Mouse (Mus musculus): ENCODE measurements at regions not wholly inside any gene's neighbourhood (a gene's known extent, or its start where the extent isn't known, plus 50 kb on each side); places are given as distances from the start of the nearest gene placed in this dataset.

DNA sequence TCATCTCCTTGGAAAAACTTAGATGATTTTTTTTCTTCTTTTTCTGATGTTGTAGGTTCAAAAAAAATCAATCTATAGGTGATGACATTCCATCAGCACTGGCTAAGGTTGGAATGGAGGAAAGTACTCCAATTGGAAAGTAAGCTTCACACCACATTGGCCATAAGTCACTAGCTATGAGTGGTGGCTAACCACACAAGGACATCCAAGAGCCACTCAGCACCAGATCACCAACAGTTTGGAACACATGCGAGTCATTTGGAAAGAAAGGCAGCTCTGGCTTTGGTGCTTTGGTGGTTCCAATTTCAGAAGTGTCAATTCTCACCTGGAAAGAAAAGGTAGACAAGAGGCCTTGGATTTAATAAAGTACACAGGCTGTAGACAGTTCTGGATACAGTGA, 442.5 kb upstream of the Sel1l start:
- DNase-seq = no peak

DNA sequence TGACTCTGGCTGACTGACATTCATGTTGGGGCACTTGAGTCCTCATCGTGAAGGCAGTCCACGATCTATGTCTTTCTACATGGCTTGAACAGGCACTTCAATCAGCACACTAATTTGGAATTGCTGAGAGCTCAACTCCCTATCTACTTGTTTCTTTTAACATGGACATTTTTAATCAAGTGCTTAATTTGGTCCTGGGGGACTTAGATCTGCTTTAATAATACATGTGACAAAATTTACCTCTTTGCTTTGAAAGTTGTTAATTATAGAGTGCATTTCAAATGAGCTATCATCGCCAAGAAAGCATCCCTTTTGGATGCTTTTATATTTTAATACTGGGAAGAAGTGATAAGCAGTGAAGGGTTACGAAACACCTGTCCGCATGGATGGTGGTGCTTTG, 436.6 kb upstream of the Sel1l start:
- DNase-seq = no peak

DNA sequence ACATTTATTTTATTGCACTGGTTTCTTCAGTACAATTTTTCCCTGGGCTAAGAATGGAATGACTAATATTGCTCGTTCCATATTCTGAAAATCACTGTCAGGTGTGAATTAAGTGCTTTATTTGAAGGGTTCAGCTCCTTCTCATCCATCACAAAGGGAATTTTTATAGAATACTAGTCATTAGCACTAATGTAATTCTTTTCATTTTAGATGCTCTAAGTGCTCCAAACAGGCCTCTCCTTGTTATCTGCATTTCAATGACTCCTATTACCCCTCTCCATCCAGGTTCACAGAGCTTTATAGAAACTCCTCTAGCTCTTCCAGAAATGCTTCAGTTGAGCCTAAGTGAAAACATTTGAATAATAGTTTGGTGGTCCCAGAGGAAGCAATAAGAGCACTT, 431.5 kb upstream of the Sel1l start:
- no peak for DNase-seq

DNA sequence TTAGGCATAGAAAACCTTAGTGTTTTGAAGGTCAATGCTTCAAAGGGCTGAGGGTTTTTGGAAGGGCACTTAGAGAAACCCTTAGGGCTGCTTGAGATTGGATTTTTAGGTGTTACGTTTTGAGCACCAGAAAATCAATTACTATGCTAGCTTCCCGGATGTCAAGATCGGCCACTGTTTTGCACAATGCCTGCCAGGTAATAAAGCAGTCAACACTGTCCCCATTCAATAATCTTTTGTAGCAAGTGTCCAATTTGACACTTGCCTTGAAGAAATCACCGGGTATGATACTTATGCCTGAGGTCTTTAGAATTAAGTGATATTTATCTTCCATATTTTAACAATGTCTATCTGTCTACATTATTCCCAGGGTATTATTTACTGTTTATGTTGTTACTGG, 403.0 kb upstream of the Sel1l start:
- DNase-seq = no peak

DNA sequence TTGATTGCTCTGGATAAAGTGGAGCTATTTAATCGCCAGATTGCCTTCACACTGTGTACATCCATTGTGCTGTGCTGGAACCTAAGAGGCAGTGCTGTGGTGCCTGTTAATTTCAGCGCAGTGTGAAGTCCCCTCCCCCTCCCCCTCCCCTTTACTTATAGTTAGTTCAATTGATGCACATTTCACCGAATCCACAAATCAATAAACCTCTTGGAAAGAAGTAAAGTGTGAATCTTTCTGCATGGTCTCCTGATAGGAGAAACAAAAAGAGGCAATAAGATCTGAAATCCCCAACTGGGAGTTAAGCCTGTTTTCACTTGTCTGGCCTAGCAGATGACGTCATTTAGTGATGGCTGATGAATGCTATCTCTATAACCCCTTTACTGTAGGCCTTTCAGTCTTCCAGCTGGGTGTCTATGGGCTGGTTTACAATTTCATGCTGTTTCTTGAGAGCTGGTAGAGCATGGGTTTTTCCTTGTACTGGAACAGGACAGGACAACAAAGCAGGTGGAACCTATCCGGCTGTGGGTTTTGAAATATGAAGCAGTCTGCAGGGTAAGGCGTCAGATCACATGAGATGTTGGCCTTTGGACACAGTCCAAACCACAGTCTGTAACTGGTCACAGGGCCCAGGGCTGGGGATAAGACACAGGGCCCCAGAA, 398.0 kb upstream of the Sel1l start:
- no peak for DNase-seq

DNA sequence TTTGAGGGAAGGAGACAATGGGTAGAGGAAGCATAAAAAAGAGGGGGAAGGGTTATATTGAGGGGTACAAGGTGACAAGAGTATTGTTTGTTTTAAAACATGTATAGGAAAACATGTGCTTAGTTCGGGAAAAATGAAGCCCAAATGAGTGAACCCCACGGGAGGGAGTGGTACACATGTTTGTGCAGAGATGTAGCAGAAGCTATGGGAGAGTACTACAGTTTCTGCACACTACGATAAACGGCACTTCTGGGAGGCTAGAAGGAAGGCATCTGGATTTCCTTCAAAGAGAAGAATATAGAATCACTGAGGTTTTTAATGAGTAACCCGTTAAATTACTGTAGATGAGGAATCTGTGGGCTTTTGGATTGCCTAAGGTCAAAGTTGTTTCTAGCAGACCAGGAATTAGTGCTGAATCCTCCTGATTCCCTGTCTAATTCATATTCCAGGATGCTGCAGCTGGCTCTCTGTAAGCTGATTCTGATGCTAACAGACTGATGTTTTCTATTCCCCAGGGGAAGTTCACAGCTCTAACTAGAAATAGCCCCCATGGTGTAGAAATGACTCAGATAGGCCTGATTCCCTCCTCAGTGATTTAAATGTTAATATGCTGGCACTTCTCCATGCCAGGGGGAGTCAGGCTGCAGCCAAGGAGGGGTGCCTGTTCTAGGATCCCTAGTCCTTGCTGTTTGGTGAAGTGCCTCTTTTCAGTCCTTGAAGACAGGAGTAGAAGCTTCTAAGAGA, 391.2 kb upstream of the Sel1l start:
- no peak for DNase-seq

DNA sequence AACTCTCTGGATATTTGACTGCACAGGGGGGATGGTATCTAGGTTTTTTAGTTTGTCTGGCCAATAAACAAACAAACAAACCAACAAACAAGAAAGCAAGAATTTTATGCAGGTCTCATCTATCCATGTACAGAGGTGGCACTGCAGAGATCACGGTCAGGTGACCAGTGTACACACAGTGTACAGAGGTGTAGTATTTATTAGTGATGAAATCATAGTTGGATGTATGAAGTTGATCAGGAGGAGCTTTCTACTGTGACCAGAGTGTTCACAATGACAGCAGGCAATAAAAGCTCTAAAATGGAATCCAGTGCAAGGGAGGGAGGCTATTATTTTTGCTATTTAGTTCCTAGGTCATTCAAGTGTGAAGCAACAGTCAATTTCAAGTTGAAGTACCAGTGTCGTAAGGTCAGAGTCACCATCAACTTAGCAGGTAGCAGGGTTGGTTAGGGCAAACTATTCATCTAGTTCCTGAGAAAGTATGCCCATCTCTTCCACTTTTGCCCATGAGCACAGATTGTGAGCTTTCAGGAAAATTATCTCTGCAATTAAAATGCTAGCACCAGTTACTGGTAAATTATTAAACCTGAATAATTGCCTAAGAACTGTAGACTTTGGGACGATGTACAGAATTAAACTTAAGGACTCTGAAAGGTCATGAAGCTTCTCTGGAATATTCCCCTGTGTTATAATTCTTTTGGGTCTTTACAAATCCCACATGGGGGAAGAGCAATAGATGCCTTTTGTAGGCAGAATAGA, 384.9 kb upstream of the Sel1l start:
- no peak for DNase-seq

DNA sequence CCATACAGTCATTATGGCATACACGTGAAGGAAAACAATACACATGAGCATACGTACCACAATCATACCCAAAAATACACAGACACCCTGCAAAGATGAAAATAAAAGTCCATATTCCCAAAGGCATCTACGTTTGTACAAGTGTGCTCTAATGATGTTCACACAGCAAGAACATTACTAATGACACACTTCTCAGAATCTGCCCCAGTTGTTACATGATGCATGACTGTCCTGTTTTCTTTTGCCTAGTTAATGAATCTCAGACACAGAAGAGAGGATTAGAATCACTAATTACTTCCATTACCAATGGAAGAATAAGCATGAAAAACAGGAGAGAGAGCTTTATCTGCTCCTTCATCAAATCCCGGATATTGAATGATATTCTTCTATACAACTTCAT, 379.6 kb upstream of the Sel1l start:
- DNase-seq = no peak

DNA sequence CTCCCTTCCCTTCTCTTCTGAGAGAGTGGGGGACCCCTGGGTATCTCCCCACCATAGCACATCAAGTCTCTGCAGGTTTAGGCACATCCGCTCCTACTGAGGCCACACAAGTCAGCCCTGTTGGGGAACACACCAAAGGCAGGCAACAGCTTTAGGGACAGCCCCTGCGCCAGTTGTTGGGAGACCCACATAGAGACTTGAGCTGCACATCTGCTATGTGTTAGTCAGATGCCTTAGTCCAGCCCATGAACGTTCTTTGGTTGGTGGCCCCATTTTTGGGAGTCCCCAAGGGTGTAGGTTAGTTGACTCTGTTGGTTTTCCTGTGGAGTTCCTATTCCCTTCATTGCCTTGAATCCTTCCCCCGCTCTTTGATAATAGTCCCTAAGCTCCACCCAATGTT, 354.4 kb upstream of the Sel1l start:
- DNase-seq = no peak

DNA sequence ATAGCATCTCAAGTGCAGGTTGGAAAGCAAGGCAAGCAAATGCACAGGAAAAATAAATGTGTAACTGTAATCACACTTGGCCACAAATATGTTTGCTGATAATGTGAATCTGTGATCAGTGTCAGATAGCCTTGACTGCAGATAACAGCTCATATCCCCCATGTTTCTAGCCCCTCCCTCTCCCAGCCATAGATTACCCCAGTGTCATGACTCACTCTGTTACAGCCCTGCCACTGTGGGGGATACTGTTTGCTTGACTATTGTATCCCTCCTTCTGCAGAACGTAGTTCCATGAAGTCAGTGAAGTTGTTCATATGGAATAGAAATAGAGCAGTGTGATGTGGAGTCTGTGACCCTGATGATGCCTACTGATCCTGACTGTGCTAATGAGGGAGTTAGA, 351.6 kb upstream of the Sel1l start:
- no peak for DNase-seq

DNA sequence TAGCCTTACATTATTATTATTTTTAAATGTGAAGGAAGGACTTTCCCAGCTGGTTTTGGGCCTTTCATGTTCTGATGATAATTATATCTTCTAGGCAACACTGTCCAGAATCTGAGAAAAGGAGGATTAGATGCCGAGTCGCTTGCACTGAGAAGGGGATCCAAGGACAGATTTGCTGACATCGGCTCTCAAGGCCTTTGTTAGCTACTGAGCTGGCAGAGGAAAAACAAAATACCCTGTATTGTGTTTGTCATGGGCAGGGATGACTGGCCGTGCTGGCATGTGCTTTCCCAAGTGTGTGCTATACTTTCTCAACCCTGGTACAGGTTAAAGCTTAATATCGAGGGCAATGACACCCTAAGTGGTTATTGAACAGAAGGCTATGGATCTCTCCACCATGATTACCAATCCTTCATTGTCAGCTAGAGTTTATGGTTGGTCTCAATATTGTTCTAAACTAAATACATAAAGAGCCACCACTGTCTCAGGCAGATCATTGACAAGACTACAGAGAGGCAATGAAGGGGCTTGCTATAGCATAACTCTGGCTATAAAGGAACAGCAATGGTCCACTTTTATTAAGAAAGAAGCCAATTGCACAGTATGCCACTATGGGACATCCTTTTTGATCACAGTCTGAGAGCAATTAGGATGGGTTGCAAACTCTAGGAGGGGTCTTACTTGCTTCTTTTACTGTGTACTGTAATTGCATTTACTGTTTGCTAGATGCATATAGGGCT, 350.0 kb upstream of the Sel1l start:
- no peak for DNase-seq

DNA sequence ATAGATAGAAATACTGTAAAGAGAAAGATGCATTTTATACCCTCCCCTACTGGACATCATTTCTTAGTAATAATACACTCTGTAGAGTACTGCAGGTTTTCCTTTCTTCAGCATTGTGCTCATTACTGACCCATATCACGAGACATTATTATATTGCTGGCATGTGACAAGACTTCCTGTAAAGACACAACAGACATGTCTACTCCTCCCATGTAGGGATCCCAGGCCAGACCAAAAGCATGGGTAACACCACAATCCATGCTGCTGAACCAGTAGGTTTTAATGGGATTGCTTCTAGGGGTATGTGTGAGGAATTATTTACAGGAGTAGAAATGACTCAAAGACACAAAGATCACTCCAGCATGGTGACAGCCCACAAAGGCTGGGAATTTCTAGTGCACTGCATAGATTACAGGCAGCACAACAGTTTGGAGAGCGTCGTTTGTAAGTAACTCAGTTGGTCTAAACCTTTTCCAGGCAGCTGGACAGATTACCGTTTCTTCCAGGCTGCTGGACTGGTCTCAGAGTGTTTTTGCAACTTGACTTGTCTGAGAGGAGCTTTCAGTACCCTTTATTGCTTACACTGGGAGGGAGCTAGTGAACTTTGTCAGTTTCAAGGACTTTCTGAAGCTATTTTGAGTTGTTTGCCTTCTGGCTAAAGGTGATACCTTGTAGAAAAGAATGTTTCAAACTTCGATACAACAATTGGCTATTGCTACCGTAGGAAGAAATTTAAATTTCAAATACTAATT, 345.2 kb upstream of the Sel1l start:
- DNase-seq = no peak

DNA sequence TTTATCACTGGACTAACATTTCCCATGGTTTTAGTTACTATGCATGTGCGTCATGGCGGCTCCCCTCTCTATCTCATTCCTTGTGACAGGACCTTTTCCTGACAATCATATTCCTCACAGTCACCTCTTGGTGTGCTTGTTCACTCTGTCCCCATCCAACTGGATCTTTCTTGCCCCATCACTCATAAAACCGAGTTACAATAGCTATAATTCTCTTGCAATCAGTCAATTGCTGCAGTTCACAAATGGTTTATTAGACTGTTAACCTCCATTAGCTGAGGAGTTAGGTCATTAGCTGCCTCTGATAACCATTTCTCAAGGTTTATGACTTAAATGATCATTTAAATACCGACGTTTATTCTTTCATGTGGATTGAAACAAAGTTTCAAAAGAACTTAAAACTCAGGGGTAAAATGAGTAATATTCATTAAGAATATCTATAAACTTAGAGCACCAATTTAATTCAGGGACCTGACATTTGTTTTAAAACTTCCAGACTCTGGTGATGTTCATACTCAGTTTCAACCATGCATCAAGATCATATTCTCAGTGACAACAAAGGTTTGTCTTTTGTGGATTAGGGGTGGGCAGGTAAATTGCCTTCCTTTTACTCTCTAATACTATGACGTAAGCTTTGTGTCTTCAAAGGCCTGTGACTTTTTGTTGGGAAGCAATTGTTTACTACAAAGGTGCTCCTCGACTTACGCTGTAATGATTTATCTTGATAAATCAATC, 344.4 kb upstream of the Sel1l start:
- no peak for DNase-seq

DNA sequence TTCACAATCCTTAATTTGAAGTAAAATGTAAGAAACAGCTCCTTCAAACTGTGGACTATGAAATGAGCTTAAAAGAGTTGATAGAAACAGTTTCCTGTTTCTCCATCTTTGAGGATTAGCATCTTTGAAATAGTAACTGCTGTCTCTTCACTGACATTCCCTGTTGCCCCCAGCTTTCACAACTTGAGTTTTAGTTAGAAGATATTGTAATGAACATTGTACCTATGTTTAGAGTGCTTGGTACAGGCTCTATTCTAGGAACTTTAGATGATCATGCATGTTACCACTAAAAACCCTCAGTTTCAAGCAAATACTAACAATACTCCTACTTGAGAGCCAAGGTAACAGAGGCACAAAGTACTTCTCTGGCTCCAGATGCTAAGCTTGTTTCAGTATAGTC, 340.1 kb upstream of the Sel1l start:
- no peak for DNase-seq

DNA sequence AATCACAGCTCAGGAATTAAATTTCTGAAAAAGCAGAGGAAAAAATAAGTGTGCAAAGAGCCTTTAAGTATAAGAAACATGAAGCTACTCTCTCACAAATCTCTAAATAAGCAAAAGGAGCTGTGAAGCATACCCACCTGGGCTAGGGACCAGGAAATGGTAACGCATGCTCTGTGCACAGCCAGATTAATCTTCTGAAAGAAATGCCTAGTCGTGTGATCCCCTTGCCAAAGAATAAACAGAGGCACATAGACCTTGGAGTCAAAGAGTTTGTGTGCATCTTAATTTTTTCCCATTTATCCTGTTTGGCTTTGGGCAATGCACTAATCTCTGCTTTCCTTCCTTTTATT, 338.2 kb upstream of the Sel1l start:
- no peak for DNase-seq

DNA sequence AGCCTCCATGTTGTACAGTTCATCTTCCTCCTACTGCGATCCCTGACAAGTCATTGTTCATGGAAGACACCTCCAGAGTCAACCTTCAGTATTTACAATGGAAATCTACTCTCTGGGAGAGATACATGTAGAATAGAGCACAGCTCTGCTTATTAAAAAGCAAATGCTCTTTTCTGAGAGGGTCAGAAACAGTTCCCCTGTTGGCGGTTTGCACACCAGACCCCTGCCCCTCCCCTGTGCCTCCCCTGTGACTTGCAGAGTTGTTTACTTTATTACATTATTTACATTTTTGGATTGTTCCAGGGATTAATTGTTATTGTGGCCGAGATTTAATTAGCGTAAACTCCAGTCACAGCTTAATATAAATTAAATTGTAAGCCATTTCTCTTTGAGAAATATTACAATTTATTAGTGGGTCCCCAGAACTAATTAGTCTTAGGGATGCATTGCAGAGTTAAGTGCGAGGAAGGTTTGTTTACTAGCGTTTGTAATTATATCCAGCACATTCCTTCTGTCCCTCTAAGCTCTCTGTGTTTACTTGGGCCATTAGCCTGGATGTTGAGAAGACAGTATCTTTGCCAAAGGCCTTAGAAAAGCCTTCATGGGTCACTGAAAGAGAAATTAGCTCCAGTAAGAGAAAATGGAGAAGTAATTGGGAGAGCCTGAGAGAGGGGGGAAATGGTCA, 337.6 kb upstream of the Sel1l start:
- DNase-seq = no peak

DNA sequence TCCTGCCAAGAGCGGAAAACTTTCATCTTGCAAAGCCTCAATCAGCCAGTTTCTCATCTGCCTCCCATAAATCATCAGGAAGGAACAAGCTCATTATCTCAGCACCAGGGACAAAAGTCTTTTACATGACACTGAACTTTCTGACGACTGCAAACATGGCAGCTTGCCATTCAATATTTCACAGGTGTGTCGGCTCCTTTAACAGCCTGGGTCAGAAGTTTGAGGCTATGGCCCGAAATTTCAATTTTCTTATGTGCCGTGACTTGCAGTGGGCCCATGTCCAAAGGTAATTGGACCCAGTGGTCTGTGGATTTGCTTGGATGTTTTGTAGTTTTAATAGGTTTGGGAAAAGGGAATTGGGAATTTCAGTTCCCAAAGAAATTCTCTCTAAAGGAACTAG, 330.3 kb upstream of the Sel1l start:
- no peak for DNase-seq

DNA sequence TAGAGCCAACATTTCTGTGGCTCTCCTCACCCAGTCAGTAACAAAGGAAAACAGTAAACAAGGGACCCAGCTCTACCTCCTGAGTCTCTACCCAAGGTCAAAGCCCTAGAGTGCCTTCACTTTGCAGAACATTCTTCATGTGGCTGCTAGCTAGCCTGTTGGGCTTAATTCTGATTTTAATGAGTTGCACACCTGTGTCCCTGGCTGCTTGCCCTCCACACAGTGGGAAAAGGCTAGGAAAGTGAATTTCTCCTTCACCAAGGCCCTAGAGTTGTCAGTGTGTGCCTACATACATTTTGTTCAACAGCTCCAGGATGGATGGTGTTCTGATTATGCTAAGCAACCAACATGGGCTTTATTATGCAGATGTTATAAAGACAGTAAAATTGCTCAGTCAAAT, 307.8 kb upstream of the Sel1l start:
- peak; percentile 14 to 24 for DNase-seq

DNA sequence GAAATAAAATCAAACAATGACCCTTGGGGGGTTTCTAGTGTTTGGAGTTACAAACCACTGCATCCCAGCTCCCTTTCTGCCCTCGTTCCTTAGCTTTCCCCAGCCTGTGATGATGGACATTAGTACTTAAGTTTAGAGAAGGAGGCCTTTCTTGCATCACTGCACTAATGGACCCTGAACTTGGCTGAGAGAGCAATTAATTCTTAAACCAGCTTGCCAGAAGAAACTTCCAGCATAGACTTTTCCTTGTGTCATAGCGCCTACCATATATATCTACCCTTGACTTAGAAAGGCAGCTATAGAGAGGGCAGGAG, 303.9 kb upstream of the Sel1l start:
- DNase-seq = no peak

DNA sequence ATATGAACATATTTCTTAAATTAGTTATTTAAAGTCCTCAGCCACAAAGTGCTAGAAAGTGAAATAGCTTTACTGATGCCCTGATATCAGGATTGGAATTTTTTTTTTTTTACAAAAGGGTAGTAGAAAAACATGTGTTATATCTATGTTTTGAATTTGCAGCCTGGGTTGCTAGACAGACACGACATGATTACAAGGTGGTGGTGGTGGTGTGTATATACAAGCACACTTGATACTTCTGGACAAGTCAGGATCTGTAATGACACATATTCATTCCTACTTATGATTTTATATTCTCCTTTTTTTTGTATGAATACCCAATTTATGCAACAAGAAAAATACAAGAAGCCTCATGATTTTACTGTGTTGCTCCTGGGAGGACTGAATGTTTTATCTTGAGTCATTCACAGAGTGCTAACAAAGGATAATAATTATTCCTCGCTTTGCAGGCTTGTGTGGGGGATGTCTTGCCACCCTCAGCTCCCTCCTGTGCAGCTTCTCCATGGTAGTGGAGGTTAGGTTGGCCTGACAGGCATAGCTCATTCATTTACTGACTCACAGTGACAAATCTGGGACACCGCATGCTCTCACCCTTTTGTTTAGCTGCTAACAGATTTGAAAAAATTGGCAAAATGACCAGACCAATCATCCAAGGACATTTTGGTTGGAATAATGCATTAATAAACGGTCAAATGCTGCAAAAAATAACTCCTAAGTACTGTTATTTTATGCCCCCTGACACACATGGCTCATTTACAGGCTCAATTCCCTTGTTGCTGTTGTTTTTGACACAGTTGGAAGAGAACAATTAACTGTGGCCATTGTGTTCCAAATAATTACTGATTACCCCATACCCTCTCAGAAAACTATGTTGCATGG, 303.3 kb upstream of the Sel1l start:
- no peak for DNase-seq

DNA sequence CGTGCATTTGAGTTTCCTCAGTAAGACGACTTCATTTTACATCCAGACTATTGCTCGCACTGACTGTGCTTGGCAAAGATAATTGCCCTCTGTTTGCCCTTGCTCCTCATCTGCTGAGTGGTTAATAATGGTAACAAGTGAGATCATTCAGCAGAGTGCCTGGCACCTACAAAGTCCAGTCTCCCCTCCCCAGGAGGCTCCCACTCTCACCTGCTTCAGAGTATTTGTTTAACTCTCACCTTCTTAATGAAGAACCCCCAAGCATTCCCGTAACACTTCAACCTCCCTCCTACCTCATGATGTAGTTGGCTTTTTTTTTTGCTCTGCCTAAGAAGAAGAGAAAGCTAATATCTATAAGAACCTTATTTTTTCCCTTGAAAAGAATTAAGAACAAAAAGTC, 288.6 kb upstream of the Sel1l start:
- DNase-seq = no peak
